Mouse (Mus musculus) heart, embryonic 13.5 days (tissue): ENCODE results near the gene Prrt1. TPM values are rescaled to one million over a fixed set of nuclear protein-coding genes. Genes with fewer than 3 reads are reported as not detected.

ENCODE experiments used
- ATAC-seq: fragments of 200-750 bp; cut with Nextera tagmentation; 2 replicates; pipeline ENCODE4 v1.8.0; 2017; ENCODE audit warnings: moderate TSS enrichment; ENCODE audit not compliant: insufficient number of reproducible peaks, low FRiP score, low TSS enrichment; ENCODE audit errors: extremely low read depth
- H3K27ac ChIP-seq: fragments of 300-500 bp; sonication (generic); replicated peaks from 2 replicates; pipeline ENCODE4 v1.5.1; 2015; ENCODE audit warnings: moderate library complexity, mild to moderate bottlenecking, inconsistent platforms
- H3K27me3 ChIP-seq: fragments of 300-500 bp; sonication (generic); replicated peaks from 2 replicates; pipeline ENCODE4 v1.6.1; 2015; ENCODE audit warnings: mild to moderate bottlenecking, inconsistent platforms
- H3K36me3 ChIP-seq: fragments of 300-500 bp; sonication (generic); 2 replicates; pipeline ENCODE4 v1.6.1; 2015; ENCODE audit warnings: mild to moderate bottlenecking, inconsistent platforms
- H3K4me1 ChIP-seq: fragments of 300-500 bp; sonication (generic); 2 replicates; pipeline ENCODE4 v1.6.1; 2015; ENCODE audit warnings: inconsistent platforms
- H3K4me2 ChIP-seq: fragments of 300-500 bp; sonication (generic); 2 replicates; pipeline ENCODE4 v1.6.1; 2015; ENCODE audit warnings: inconsistent platforms, mild to moderate bottlenecking, moderate library complexity
- H3K4me3 ChIP-seq: fragments of 300-500 bp; sonication (generic); 2 replicates; pipeline ENCODE4 v1.5.1; 2015; ENCODE audit warnings: moderate library complexity, mild to moderate bottlenecking, inconsistent platforms
- H3K9ac ChIP-seq: fragments of 300-500 bp; sonication (generic); 2 replicates; pipeline ENCODE4 v1.6.1; 2015; ENCODE audit warnings: inconsistent platforms, mild to moderate bottlenecking, moderate library complexity
- H3K9me3 ChIP-seq: fragments of 300-500 bp; sonication (generic); 2 replicates; pipeline ENCODE4 v1.6.1; 2016; ENCODE audit warnings: inconsistent platforms
- WGBS: fragments of 180-500 bp; shearing (Covaris S2); methylation state at CpG from one replicate; pipeline ENCODE4 v1.1.7; 2015; ENCODE audit warnings: mixed read lengths; 5-methylcytosine and 5-hydroxymethylcytosine counted together
- polyA plus RNA-seq: library from polyadenylated mRNA; unstranded; fragments of >200 nt; fragmentation: Nextera tagmentation; extraction: Ambion mirVana; gene quantifications from 2 replicates; pipeline ENCODE4 v1.2.1, GENCODE M21; 2015

Gene Prrt1
- polyA plus RNA-seq, 1 experiment from 2014 or later: 0.31 TPM

DNA sequence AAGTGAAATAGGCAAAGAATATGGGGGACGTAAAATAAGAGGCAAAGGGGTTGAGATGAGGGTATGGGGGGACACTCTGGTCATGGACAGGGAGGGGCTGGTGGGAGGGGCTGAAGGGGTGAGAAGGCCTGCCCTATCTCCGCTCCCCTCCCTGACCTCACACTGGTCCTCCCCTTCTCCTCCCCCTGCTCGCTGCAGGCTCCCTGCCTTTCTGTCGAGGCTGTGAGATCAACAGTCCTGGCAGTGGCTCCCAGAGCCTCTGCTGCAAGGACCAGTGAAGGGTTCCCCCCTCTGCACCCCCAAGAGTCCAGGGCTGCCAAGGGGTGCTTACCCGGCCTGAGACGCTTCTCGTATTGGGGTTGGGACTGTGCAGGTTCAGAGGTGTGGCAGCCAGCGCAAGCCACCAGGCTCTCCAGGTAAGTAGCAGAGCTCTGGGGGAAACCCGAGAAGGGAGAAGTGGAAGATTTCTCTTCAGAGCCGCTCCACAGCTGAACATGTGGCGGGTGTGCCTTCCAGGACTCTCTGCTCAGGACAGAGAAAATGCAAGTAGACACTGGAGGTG is 31.0 kb downstream of the Prrt1 start:
- Histone ChIP-seq H3K4me2 (peak overlapping the region; percentile 60), H3K9me3 (no peaks in the 10 kb centered on the region), H3K9ac (no peak overlapping the region), H3K36me3 (no peaks in the 10 kb centered on the region), H3K4me1 (peaks cover 45% of the 10 kb centered on the region), H3K27me3 (peaks cover 68% of the 10 kb centered on the region), H3K27ac (0 out of 2 replicates have a peak overlapping the region, but pooled peaks have one; percentile 36), H3K4me3 (peak overlapping the region; percentile 33)
- 25% methylated on average over 11 of the region's 11 CpGs for WGBS
- ATAC-seq: no peak

DNA sequence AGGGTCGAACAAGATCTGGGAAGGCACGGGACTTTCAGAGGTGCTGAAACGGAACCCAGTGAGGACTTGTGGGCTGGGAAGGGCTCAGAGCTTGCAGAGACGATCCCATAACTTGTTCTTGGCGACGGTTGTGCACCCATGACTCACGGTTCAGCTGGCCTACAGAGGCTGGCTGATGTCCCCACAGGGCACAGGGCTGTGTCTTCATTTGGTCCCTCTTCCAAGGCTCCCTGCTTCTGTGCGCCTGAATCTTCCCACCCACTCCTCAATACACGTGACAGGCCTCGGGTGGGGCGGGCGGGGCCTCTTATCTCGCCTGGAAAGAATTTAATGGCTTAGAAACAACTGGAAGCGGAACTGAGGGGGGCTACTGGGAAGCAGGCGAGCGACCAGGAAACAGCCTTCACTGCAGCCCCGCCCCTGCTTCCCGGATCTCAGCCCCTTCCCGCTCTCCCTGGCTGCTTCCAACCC is 31.8 kb downstream of the Prrt1 start:
- Histone ChIP-seq H3K4me1 (peaks cover 36% of the 10 kb centered on the region), H3K36me3 (no peaks in the 10 kb centered on the region), H3K4me2 (peak overlapping the region; percentile 60), H3K27me3 (peaks cover 76% of the 10 kb centered on the region), H3K9ac (peak overlapping the region; percentile 61), H3K9me3 (no peaks in the 10 kb centered on the region), H3K27ac (peak overlapping the region; percentile 36; the same call in 1 of the 2 replicates), H3K4me3 (peak overlapping the region; percentile 33)
- 3% methylated on average over 19 of the region's 19 CpGs for WGBS
- ATAC-seq: no peak

DNA sequence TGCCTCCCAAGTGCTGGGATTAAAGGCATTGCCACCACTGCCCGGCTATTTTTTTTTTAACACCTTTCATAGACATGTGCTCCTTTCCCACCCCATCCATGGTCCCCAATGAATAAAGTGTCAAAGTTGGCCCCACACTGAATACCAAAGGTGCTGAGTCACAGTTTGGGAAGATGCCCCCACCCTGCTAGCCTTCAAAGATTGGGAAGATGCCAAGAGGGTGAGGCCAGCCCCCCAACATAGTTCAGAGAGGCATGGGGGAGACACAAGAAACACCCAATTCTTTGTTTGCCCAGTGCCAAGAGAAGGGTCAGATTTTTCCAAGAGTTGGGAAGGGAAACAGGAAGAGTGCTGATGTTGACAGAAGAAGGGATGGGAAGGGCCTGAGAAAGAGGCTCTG is 33.1 kb downstream of the Prrt1 start:
- peaks cover 84% of the 10 kb centered on the region for H3K27me3 ChIP-seq
- WGBS: 77% methylated on average over 1 of the region's 1 CpGs

GRCm38 (mm10) chr17:34662978-34663377 is 33.6 kb downstream of the Prrt1 start:
- no peak overlapping the region for H3K9ac ChIP-seq
- H3K27ac ChIP-seq: no peak overlapping the region
- ATAC-seq: no peak

More for the DNA sequence above, 33.1 kb downstream of the Prrt1 start:
- H3K9ac ChIP-seq: no peak overlapping the region
- peaks cover 28% of the 10 kb centered on the region for H3K4me1 ChIP-seq
- no peak overlapping the region for H3K27ac ChIP-seq
- no peak overlapping the region for H3K4me3 ChIP-seq
- no peak overlapping the region for H3K4me2 ChIP-seq
- no peaks in the 10 kb centered on the region for H3K9me3 ChIP-seq
- no peaks in the 10 kb centered on the region for H3K36me3 ChIP-seq
- ATAC-seq: no peak

DNA sequence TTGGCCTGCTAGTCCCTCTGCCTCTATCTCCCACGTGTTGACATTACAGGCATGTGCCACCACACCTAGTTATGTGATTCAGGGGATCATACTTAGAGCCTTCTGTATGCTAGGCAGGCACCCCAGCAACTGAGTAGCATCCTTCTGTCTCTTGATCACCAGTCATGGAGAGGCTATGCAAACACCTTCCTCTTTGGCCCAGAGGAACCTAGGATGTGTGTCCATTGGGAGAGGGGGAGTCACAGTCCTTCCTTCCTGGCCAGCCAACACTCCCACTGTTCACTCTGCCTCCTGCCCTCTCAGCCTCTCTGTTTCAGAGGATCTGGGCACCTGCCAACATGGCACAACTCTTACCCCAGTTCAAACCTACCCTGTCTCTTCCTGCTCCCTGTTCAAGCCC is 34.2 kb downstream of the Prrt1 start:
- Histone ChIP-seq H3K27me3 (peaks cover 84% of the 10 kb centered on the region), H3K4me1 (peaks cover 28% of the 10 kb centered on the region), H3K27ac (no peak overlapping the region), H3K4me3 (no peak overlapping the region), H3K9me3 (0 out of 2 replicates have a peak, but pooled peaks cover 5% of the 10 kb centered on the region), H3K4me2 (no peak overlapping the region), H3K36me3 (no peaks in the 10 kb centered on the region), H3K9ac (no peak overlapping the region)
- WGBS: 46% methylated on average over 1 of the region's 1 CpGs
- no peak for ATAC-seq

More at GRCm38 (mm10) chr17:34662978-34663377, 33.6 kb downstream of the Prrt1 start:
- Histone ChIP-seq H3K4me3 (no peak overlapping the region), H3K9me3 (0 out of 2 replicates have a peak, but pooled peaks cover 3% of the 10 kb centered on the region), H3K36me3 (no peaks in the 10 kb centered on the region), H3K4me1 (peaks cover 28% of the 10 kb centered on the region), H3K27me3 (peaks cover 87% of the 10 kb centered on the region), H3K4me2 (no peak overlapping the region)
- 71% methylated on average over 8 of the region's 8 CpGs for WGBS

- WGBS: 60% methylated on average over 7 of the region's 7 CpGs
- H3K27me3 ChIP-seq: peaks cover 84% of the 10 kb centered on the region
Observed at GRCm38 (mm10) chr17:34664472-34664871, 35.1 kb downstream of the Prrt1 start.

DNA sequence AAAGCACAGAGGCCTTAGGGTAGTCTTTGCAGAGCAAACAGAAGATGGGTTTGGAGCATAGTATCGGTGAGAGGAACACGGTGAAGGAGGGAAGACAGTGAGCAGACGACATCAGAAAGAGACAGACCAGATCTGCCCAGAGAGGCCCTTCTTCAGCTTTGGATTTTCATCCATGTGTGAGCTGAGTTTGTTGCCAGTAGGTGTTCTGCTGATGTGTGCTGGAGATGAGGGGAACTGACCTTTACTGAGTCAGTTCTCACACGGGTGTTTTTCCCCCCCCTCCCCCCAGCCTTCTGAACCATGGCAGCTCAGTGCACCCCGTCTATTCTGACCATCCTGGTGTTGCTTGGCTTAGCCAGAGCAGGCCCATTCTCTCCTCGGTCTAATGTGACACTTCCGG is 40.9 kb downstream of the Prrt1 start, which contains the start of gene Tnxb:
Tnxb (plus strand) TSS at position 301 of the 400 bp plus-strand sequence.
- peaks cover 24% of the 10 kb centered on the region for H3K4me1 ChIP-seq
- ATAC-seq: no peak
- H3K4me2 ChIP-seq: peak within 1 kb of the TSS; percentile 69
- 56% methylated on average over 7 of the region's 7 CpGs for WGBS
- no peaks in the 10 kb centered on the region for H3K36me3 ChIP-seq
- H3K9ac ChIP-seq: peak within 1 kb of the TSS; percentile 69
- peaks cover 90% of the 10 kb centered on the region for H3K27me3 ChIP-seq
- 0 out of 2 replicates have a peak, but pooled peaks cover 5% of the 10 kb centered on the region for H3K9me3 ChIP-seq
- H3K4me3 ChIP-seq: peak within 1 kb of the TSS; percentile 44
- no peak within 1 kb of the TSS for H3K27ac ChIP-seq

More at GRCm38 (mm10) chr17:34664472-34664871, 35.1 kb downstream of the Prrt1 start:
- ATAC-seq: no peak
- H3K27ac ChIP-seq: no peak overlapping the region
- H3K4me2 ChIP-seq: no peak overlapping the region
- H3K4me1 ChIP-seq: peaks cover 22% of the 10 kb centered on the region
- 0 out of 2 replicates have a peak, but pooled peaks cover 5% of the 10 kb centered on the region for H3K9me3 ChIP-seq
- no peak overlapping the region for H3K9ac ChIP-seq
- no peak overlapping the region for H3K4me3 ChIP-seq
- H3K36me3 ChIP-seq: no peaks in the 10 kb centered on the region

DNA sequence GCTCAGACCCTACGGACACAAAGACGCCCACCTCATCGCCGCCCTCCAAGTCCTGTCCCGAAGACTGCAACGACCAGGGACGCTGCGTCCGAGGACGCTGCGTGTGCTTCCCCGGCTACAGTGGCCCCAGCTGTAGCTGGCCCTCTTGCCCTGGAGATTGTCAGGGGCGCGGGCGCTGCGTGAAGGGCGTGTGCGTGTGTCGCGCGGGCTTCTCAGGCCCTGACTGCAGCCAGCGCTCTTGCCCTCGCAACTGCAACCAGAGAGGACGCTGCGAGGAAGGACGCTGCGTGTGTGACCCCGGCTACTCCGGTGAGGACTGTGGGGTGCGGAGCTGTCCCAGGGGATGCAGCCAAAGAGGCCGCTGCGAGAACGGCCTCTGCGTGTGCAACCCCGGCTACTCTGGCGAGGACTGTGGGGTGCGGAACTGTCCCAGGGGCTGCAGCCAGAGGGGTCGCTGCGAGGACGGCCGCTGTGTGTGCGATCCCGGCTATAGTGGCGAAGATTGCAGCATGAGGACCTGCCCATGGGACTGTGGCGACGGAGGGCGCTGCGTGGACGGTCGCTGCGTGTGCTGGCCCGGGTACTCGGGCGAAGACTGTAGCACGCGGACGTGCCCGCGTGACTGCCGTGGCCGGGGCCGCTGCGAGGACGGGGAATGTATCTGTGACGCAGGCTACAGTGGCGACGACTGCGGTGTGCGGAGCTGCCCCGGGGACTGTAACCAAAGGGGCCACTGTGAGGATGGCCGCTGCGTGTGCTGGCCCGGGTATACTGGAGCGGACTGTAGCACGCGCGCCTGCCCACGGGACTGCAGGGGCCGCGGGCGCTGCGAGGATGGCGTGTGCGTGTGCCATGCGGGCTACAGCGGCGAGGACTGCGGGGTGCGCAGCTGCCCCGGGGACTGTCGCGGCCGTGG is 42.1 kb downstream of the Prrt1 start:
- H3K9ac ChIP-seq: peak overlapping the region; percentile 69
- H3K4me2 ChIP-seq: peak overlapping the region; percentile 69
- peaks cover 87% of the 10 kb centered on the region for H3K27me3 ChIP-seq
- WGBS: 11% methylated on average over 93 of the region's 93 CpGs
- H3K4me3 ChIP-seq: peak overlapping the region; percentile 44
- peaks cover 36% of the 10 kb centered on the region for H3K4me1 ChIP-seq
- ATAC-seq: no peak; the same call in 1 of the 2 replicates
- H3K27ac ChIP-seq: no peak overlapping the region
- no peaks in the 10 kb centered on the region for H3K36me3 ChIP-seq
- H3K9me3 ChIP-seq: 0 out of 2 replicates have a peak, but pooled peaks cover 5% of the 10 kb centered on the region

DNA sequence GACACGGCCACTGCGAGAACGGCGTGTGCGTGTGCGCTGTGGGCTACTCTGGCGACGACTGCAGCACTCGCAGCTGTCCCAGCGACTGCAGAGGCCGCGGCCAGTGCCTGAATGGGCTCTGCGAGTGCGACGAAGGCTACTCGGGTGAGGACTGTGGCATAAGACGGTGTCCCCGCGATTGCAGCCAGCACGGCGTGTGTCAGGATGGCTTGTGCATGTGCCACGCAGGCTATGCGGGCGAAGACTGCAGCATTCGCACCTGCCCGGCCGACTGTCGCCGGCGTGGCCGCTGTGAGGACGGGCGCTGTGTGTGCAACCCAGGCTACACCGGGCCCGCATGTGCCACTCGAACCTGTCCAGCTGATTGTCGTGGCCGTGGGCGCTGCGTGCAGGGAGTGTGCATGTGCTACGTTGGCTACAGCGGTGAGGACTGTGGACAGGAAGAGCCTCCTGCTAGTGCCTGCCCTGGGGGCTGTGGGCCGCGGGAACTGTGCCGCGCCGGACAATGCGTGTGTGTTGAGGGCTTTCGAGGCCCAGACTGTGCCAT is 43.0 kb downstream of the Prrt1 start:
- H3K36me3 ChIP-seq: no peaks in the 10 kb centered on the region
- H3K4me1 ChIP-seq: peaks cover 39% of the 10 kb centered on the region
- H3K4me2 ChIP-seq: peak overlapping the region; percentile 69
- 0 out of 2 replicates have a peak, but pooled peaks cover 5% of the 10 kb centered on the region for H3K9me3 ChIP-seq
- WGBS: 28% methylated on average over 49 of the region's 49 CpGs
- H3K27me3 ChIP-seq: peaks cover 88% of the 10 kb centered on the region
- H3K27ac ChIP-seq: no peak overlapping the region
- H3K4me3 ChIP-seq: peak overlapping the region; percentile 44
- H3K9ac ChIP-seq: peak overlapping the region; percentile 69
- no peak for ATAC-seq

DNA sequence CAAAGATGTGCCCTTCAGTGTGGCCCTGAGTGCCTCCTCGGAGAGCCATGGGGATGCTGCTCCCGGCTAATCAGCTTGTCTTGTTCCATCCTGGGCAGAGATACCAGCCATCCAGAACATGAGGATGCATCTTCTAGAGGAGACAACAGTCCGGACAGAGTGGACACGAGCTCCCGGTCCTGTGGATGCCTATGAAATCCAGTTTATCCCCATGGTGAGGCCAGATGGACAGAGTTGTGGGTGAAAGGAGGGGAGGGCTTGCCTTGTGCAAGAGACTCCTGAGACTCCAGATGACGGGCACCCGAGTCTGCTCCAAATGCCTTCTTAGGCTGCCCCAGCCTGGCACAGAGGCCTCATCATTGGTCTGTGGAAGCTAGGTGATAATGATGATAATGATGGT is 43.8 kb downstream of the Prrt1 start:
- Histone ChIP-seq H3K36me3 (no peaks in the 10 kb centered on the region), H3K4me2 (no peak overlapping the region), H3K27ac (no peak overlapping the region), H3K9ac (no peak overlapping the region), H3K9me3 (0 out of 2 replicates have a peak, but pooled peaks cover under 1% of the 10 kb centered on the region), H3K4me1 (peaks cover 39% of the 10 kb centered on the region), H3K27me3 (peaks cover 88% of the 10 kb centered on the region), H3K4me3 (no peak overlapping the region)
- 79% methylated on average over 7 of the region's 7 CpGs for WGBS
- no peak for ATAC-seq
